Mouse (Mus musculus) bone marrow, adult 2 months (tissue): Measurements from ENCODE around the gene Ifngr2. TPM values are rescaled to one million over a fixed set of nuclear protein-coding genes. Genes with fewer than 3 reads are reported as not detected.
A peak's percentile ranks its signal among the peaks of the same experiment; 100 is the strongest.

Source experiments
- H3K27ac ChIP-seq: fragments of 200-500 bp; 2 replicates; pipeline ENCODE4 v1.5.1; 2012; ENCODE audit warnings: low read depth, mild to moderate bottlenecking, control low read depth, inconsistent platforms, low read length; ENCODE audit not compliant: control insufficient read depth, poor library complexity, insufficient read depth
- H3K4me1 ChIP-seq: fragments of 200-500 bp; 2 replicates; pipeline ENCODE4 v1.6.1; 2011; ENCODE audit warnings: low read length; ENCODE audit not compliant: control insufficient read depth, insufficient read depth
- H3K4me3 ChIP-seq: fragments of 200-500 bp; replicated peaks from 2 replicates; pipeline ENCODE3; 2011; ENCODE audit warnings: mild to moderate bottlenecking, low read depth, low read length, control low read depth; ENCODE audit not compliant: control insufficient read depth
- CTCF ChIP-seq: fragments of 200-500 bp; IDR thresholded peaks from 2 replicates; pipeline ENCODE4 v1.5.1; 2011; ENCODE audit warnings: low read length, control low read depth; ENCODE audit not compliant: control insufficient read depth, insufficient read depth
- POLR2A ChIP-seq: fragments of 200-500 bp; IDR thresholded peaks from 2 replicates; pipeline ENCODE4 v1.6.1; 2011; ENCODE audit warnings: low read depth, mild to moderate bottlenecking, control low read depth, low read length, borderline replicate concordance; ENCODE audit not compliant: control insufficient read depth
- WGBS: fragments of 180-500 bp; shearing (Covaris S2); methylation state at CpG from one replicate; pipeline ENCODE4 v1.1.7; 2018; 5-methylcytosine and 5-hydroxymethylcytosine counted together
- polyA plus RNA-seq: library from polyadenylated mRNA; stranded (reverse); fragments of >200 nt; gene quantifications from 2 replicates; pipeline ENCODE4 v1.2.4, GENCODE M21; 2011; ENCODE audit warnings: low replicate concordance; ENCODE audit not compliant: missing spikeins, insufficient read depth, insufficient read length

The Ifngr2 gene
- polyA plus RNA-seq, 1 experiment: 27.7 TPM

- 79% methylated on average over 4 of the region's 4 CpGs for WGBS
- Histone ChIP-seq H3K4me3 (no peak overlapping the region), H3K27ac (no peak overlapping the region), H3K4me1 (no peaks in the 10 kb centered on the region)
- TF ChIP-seq POLR2A: no peak
- no peak for TF ChIP-seq CTCF
Measured at GRCm38 (mm10) chr16:91564580-91565291, 17.9 kb downstream of the Ifngr2 start.

GRCm38 (mm10) chr16:91565292-91565951 is 18.6 kb downstream of the Ifngr2 start:
- H3K27ac ChIP-seq: no peak overlapping the region
- no peak for TF ChIP-seq CTCF
- no peak for TF ChIP-seq POLR2A
- 80% methylated on average over 9 of the region's 9 CpGs for WGBS

DNA sequence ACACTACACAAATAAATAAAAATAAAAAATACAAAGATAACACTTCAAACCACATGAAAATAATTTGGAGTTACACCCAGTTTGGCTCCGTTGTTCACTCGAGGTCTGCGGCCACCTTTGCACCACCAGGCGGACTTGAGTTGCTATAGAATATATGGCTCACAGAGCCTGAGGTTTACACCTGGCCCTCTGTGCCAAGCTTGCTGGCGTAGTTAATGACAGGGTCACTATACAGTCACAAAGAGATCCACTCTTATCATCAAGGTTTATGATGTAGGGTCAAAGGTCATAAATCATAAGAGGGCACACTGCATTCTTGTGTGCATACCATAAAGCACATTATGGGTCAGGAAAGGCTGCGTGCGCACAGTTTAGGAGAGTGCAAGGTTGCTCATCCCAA is 19.1 kb downstream of the Ifngr2 start:
- TF ChIP-seq POLR2A (no peak), CTCF (no peak)
- Histone ChIP-seq H3K4me3 (no peak overlapping the region), H3K4me1 (no peaks in the 10 kb centered on the region), H3K27ac (no peak overlapping the region)
- 83% methylated on average over 7 of the region's 7 CpGs for WGBS

More at GRCm38 (mm10) chr16:91565292-91565951, 18.6 kb downstream of the Ifngr2 start:
- Histone ChIP-seq H3K4me3 (no peak overlapping the region), H3K4me1 (no peaks in the 10 kb centered on the region)

- Histone ChIP-seq H3K27ac (no peak overlapping the region), H3K4me1 (no peaks in the 10 kb centered on the region), H3K4me3 (no peak overlapping the region)
- 89% methylated on average over 10 of the region's 10 CpGs for WGBS
- no peak for TF ChIP-seq CTCF
- TF ChIP-seq POLR2A: no peak
Measured at GRCm38 (mm10) chr16:91568960-91569359, 22.1 kb downstream of the Ifngr2 start.

DNA sequence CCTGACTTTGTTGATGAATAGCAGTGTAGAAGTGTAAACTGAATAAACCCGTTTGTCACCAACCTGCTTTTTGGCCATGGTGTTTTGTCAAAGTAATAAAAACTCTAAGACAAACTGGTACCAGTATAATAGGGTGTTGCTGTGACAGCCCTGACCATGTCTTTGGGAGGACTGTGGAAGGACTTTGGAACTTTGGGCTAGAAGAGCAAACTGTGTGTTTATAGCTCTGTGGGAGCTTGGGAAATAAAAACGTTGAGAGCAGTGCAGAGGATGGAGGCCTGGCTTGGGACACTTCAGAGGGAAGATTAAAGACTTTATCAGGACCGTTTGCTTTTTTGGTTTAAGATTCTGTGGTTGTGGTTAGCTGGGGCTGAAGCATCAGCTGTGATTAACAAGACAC is 24.2 kb downstream of the Ifngr2 start:
- no peaks in the 10 kb centered on the region for H3K4me1 ChIP-seq
- 34% methylated on average over 3 of the region's 3 CpGs for WGBS

DNA sequence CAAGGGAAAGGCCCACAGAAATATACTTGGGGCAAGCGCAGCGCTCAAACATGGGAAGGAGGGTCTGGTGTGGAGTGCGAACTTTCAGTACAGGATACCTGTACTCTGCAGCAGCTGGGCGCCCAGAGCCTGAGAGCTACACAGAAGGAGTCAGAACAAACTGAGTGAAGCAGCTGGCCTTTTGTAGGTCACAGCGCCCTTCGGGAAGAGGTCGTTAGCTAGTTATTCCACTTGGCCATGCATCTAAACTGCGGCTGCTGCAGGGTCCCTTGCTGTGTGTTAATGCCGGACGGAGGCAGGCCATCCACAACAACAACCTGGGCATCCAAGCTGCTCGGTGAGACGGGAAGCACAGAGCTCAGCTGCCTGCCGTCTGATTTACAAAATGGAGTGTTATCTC is 28.3 kb downstream of the Ifngr2 start:
- WGBS: 89% methylated on average over 13 of the region's 13 CpGs
- Histone ChIP-seq H3K4me1 (no peaks in the 10 kb centered on the region), H3K4me3 (no peak overlapping the region), H3K27ac (no peak overlapping the region)
- TF ChIP-seq CTCF (no peak), POLR2A (no peak)

More for the DNA sequence above, 24.2 kb downstream of the Ifngr2 start:
- TF ChIP-seq CTCF: no peak
- TF ChIP-seq POLR2A: no peak
- Histone ChIP-seq H3K27ac (no peak overlapping the region), H3K4me3 (no peak overlapping the region)

- H3K27ac ChIP-seq: no peak overlapping the region
- H3K4me3 ChIP-seq: no peak overlapping the region
- no peaks in the 10 kb centered on the region for H3K4me1 ChIP-seq
- 84% methylated on average over 14 of the region's 14 CpGs for WGBS
- no peak for TF ChIP-seq POLR2A
- TF ChIP-seq CTCF: no peak
Measured at GRCm38 (mm10) chr16:91578980-91579720, 32.3 kb downstream of the Ifngr2 start.

- Histone ChIP-seq H3K27ac (no peak overlapping the region), H3K4me1 (no peaks in the 10 kb centered on the region), H3K4me3 (no peak overlapping the region)
- WGBS: 56% methylated on average over 2 of the region's 2 CpGs
- TF ChIP-seq POLR2A: no peak
- 0 out of 2 replicates have a peak, but pooled peaks have one; percentile 20 for TF ChIP-seq CTCF
Measured at GRCm38 (mm10) chr16:91582307-91582706, 35.4 kb downstream of the Ifngr2 start.
